Mouse (Mus musculus): ENCODE measurements around the gene Ulk4. TPM values are rescaled to one million over a fixed set of nuclear protein-coding genes. Genes with fewer than 3 reads are reported as not detected.

Ulk4 gene
- total RNA-seq, 2 experiments from 2014 or later, result 0.22 to 0.46 TPM

- DNase-seq, result no peak
Measured at GRCm38 (mm10) chr9:120981777-120982176, 295.2 kb downstream of the Ulk4 start.

GRCm38 (mm10) chr9:120976856-120977255 is 300.1 kb downstream of the Ulk4 start:
- no peak for DNase-seq

GRCm38 (mm10) chr9:120976158-120976557 is 300.8 kb downstream of the Ulk4 start:
- peak; percentile 57 to 59 for DNase-seq

- DNase-seq, result no peak
Measured at GRCm38 (mm10) chr9:120974209-120974608, 302.8 kb downstream of the Ulk4 start.

- DNase-seq, result no peak
Measured at GRCm38 (mm10) chr9:120973026-120973515, 303.9 kb downstream of the Ulk4 start.

- DNase-seq, result no peak
Measured at GRCm38 (mm10) chr9:120965007-120965406, 312.0 kb downstream of the Ulk4 start.

- DNase-seq, result no peak
Measured at GRCm38 (mm10) chr9:120964224-120964623, 312.8 kb downstream of the Ulk4 start.

- no peak for DNase-seq
Measured at GRCm38 (mm10) chr9:120963720-120964119, 313.3 kb downstream of the Ulk4 start.

- no peak for DNase-seq
Measured at GRCm38 (mm10) chr9:120963104-120963503, 313.9 kb downstream of the Ulk4 start.

- peak; percentile 57 to 72 for DNase-seq
Measured at GRCm38 (mm10) chr9:120961969-120962700, 314.9 kb downstream of the Ulk4 start.

GRCm38 (mm10) chr9:120961466-120961865 is 315.5 kb downstream of the Ulk4 start:
- DNase-seq, result no peak

- no peak for DNase-seq
Measured at GRCm38 (mm10) chr9:120960611-120961010, 316.4 kb downstream of the Ulk4 start.

GRCm38 (mm10) chr9:120959225-120959624 is 317.8 kb downstream of the Ulk4 start:
- DNase-seq, result no peak

- peak in 1 of 2 experiments; percentile 27 for DNase-seq
Measured at GRCm38 (mm10) chr9:120958560-120958959, 318.4 kb downstream of the Ulk4 start.

- DNase-seq, result no peak
Measured at GRCm38 (mm10) chr9:120958051-120958450, 318.9 kb downstream of the Ulk4 start.

- no peak for DNase-seq
Measured at GRCm38 (mm10) chr9:120951947-120952346, 325.1 kb downstream of the Ulk4 start.

GRCm38 (mm10) chr9:120950761-120951160 is 326.2 kb downstream of the Ulk4 start:
- no peak for DNase-seq

GRCm38 (mm10) chr9:120948832-120949231 is 328.2 kb downstream of the Ulk4 start:
- DNase-seq, result no peak

GRCm38 (mm10) chr9:120946131-120946530 is 330.9 kb downstream of the Ulk4 start:
- no peak for DNase-seq

- DNase-seq, result no peak
Measured at GRCm38 (mm10) chr9:120944211-120944610, 332.8 kb downstream of the Ulk4 start.

- DNase-seq, result no peak
Measured at GRCm38 (mm10) chr9:120943757-120944156, 333.2 kb downstream of the Ulk4 start.

GRCm38 (mm10) chr9:120940858-120941257 is 336.1 kb downstream of the Ulk4 start:
- no peak for DNase-seq

- peak; percentile 54 to 76 for DNase-seq
Measured at GRCm38 (mm10) chr9:120936351-120936750, 340.6 kb downstream of the Ulk4 start.

- DNase-seq, result no peak
Measured at GRCm38 (mm10) chr9:120935634-120935922, 341.4 kb downstream of the Ulk4 start.

Measured in heart, adult 18-20 months (tissue).